Mouse (Mus musculus): ENCODE measurements at regions not wholly inside any gene's neighbourhood (a gene's known extent, or its start where the extent isn't known, plus 50 kb on each side); places are given as distances from the start of the nearest gene placed in this dataset.

DNA sequence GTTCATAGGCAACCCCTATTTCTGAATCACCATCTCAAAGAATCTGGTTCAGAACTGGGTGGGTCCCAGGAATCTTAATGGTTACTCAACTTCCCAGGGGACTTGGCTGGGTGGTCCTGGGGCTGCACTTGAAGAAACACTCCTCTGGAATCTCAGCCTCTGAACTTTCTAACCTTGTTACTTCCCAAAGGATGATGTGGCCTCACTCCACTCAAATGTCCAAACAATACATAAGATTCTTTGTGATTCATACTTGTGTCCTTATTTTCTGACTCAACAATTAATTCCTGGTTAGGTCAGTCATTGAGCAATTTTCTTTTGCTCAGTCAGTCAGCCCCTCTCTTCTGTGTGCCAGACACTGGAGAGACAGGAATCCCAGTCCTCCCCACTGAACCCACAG is 353.7 kb upstream of the Ubash3b start:
- TF ChIP-seq CTCF (IDR thresholded peaks at IDR 0.05; ENCODE audit: low read depth, low read length), result no peak
- no peak for TF ChIP-seq POLR2A (IDR thresholded peaks at IDR 0.05; ENCODE audit: borderline replicate concordance, low read depth, low read length)
